Mouse (Mus musculus): Measurements from ENCODE around the gene Cyp2j8.
"Not testable (repeated sequence)": the region's sequence is repeated elsewhere in the genome, so short reads cannot be mapped to it uniquely, and the experiment has no call there.

Cyp2j8 gene

GRCm38 (mm10) chr4:96507286-96507685 is at the start of gene Cyp2j8:
Gene Cyp2j8, minus strand, starts transcription at chr4:96507386.
- DNase-seq (ENCODE audit: low spot score), result no peak

GRCm38 (mm10) chr4:96553133-96553819 is 46.1 kb upstream of the Cyp2j8 start, which contains the start of gene Cyp2j6:
Gene Cyp2j6, minus strand, starts transcription at chr4:96553661.
- peak; percentile 15 for DNase-seq (ENCODE audit: low spot score)

DNA sequence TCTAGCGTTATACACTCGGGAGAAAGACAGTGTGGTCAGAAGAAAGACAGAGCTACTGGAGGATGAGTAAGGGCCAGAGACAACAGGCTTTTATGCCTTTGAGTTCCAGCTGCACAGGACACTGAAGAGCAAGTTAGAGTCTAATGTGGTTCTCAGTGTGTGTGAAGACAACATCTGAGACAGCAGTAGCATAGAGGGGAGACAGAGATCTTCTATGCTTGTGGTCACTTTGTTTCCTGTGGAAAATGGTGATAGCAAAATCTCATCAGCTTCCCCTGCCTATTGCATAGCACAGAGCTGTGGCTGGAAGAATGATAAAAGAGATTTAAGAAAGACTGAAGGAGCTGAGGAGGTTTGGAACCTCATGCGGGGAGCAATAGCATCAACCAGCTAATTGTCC is 44.4 kb upstream of the Cyp2j8 start:
- DNase-seq (ENCODE audit: low spot score), result no peak

DNA sequence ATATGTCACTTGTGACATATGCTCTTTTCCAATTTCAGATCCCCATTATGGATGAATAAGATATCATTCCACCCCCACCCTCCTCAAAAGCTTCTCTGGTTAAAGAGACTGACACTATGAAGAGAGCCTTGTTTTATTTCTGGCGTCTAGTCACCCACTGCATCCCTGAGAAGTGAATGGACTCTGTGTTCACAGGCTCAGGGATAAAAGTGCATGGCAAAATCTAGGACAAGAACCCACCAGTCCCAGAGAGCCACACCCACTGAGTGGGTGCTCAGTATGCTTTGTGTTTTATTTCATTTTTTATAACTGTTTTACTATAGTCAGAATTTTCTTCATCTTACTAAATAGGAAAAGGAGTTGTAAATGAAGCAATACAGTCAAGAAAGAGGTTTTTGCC is 38.8 kb upstream of the Cyp2j8 start:
- DNase-seq (ENCODE audit: low spot score), result no peak

GRCm38 (mm10) chr4:96525772-96526171 is 18.6 kb upstream of the Cyp2j8 start:
- no peak for DNase-seq (ENCODE audit: low spot score)

DNA sequence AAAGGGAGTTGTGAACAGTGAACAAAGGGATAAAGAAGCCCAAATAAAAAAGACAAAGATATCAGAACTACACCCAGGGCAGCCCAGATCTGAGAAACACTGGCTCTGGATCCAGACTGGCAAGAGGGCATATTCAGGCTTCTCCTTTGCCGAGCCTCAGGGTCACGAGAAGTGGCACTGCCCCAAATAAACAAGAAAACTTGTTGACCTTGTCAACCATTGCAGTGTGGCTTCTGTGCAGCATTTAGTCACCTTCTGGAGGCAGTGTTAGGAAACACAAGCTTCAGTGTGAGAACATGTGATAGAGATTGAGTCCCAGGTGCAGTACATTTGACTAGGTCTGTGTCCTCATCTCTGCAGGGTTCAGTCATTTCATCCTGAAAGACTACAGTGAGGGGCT is 15.1 kb upstream of the Cyp2j8 start:
- no peak for DNase-seq (ENCODE audit: low spot score)

- no peak for DNase-seq (ENCODE audit: low spot score)
These were observed 2.9 kb upstream of the Cyp2j8 start for GRCm38 (mm10) chr4:96510083-96510482.

GRCm38 (mm10) chr4:96463311-96464060 is 43.7 kb downstream of the Cyp2j8 start:
- DNase-seq (ENCODE audit: low spot score), result not testable (repeated sequence)
